Mouse (Mus musculus): ENCODE measurements around the gene Armc9.

Armc9 gene

GRCm38 (mm10) chr1:86320822-86321413, 166.3 kb downstream of the Armc9 start:
- DNase-seq: no peak

Data from cerebellum, adult 9-10 months (tissue).